Mouse (Mus musculus) liver, adult 2 months (tissue): ENCODE measurements around the gene Zfp704.

ENCODE experiments used
- CTCF ChIP-seq: fragments of 200-500 bp; IDR thresholded peaks from 2 replicates; pipeline ENCODE4 v1.5.1; 2011; ENCODE audit warnings: low read depth, low read length, control low read depth
- POLR2A ChIP-seq: fragments of 200-500 bp; IDR thresholded peaks from 2 replicates; pipeline ENCODE4 v1.6.1; 2011; ENCODE audit warnings: low read length, control low read depth; ENCODE audit not compliant: insufficient read depth; ENCODE audit errors: extremely low read depth

DNA sequence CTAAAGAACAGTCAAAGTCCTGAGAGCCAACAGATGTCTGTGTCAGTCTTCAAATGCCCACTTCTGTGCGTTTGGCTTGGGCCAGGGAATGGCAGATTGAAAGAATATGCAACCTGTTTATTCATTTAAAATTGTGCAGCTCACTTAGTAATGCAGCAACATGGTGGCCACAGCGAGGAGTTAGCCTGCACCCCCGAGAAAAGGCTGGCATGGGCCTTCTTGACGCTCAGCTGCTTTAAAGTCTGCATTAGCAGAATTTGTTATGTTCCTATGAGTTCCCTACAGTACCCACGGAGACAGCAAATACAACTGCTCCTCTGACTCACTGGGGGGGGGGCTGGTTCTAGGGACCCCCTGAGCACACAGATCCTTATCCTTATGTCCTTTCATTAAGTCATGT lies 184.2 kb downstream of the Zfp704 start:
- no peak for TF ChIP-seq CTCF
- TF ChIP-seq POLR2A, result no peak
